Mouse (Mus musculus) CH12.LX (cell line): ENCODE results near the gene Ccl20. TPM values are rescaled to one million over a fixed set of nuclear protein-coding genes. Genes with fewer than 3 reads are reported as not detected.

Experiments
- DNase-seq: peaks from one replicate; pipeline ENCODE4 v3.0.0-alpha.2; 2013; ENCODE audit errors: extremely low read depth
- H3K27ac ChIP-seq: 2 replicates; pipeline ENCODE4 v1.5.1; 2012; ENCODE audit warnings: low read depth, mild to moderate bottlenecking, control low read depth, moderate library complexity; ENCODE audit not compliant: insufficient read depth
- H3K27me3 ChIP-seq: replicated peaks from 2 replicates; pipeline ENCODE3; 2012; ENCODE audit warnings: inconsistent platforms
- H3K36me3 ChIP-seq, 2 experiments: replicated peaks in 1 of 2; 2 replicates each; pipeline versions ENCODE3 to v1.6.1; 2012; ENCODE audit warnings: inconsistent platforms in 1 of 2, low read length in 1 of 2, mild to moderate bottlenecking in 1 of 2, mixed read lengths in 1 of 2, moderate library complexity in 1 of 2; ENCODE audit not compliant: control insufficient read depth in 1 of 2, insufficient read depth in 1 of 2
- H3K4me1 ChIP-seq, 2 experiments: 2 replicates each; pipeline ENCODE4 v1.6.1; 2012; ENCODE audit warnings: inconsistent platforms in 1 of 2, moderate library complexity in 1 of 2; ENCODE audit not compliant: insufficient read depth in 2 of 2, control insufficient read depth in 1 of 2
- H3K4me2 ChIP-seq: 2 replicates; pipeline ENCODE4 v1.6.1; 2012; ENCODE audit warnings: low read depth, mild to moderate bottlenecking, control low read depth; ENCODE audit not compliant: poor library complexity, insufficient read depth, severe bottlenecking
- H3K4me3 ChIP-seq, 3 experiments: fragments of 150-350 bp in 1 of 3; sonication (generic) in 1 of 3; replicated peaks in 1 of 3; 2 replicates each; pipeline versions ENCODE3 to v1.5.1; 2011 to 2012; ENCODE audit warnings: low read depth in 2 of 3, low read length in 2 of 3, mild to moderate bottlenecking in 2 of 3, moderate library complexity in 2 of 3, control low read depth in 1 of 3, improper control_type of control experiment in 1 of 3, inconsistent platforms in 1 of 3, mixed read lengths in 1 of 3; ENCODE audit not compliant: poor library complexity in 1 of 3
- H3K79me2 ChIP-seq: replicated peaks from 2 replicates; pipeline ENCODE4 v1.6.1; 2012; ENCODE audit warnings: mild to moderate bottlenecking, moderate library complexity; ENCODE audit not compliant: control insufficient read depth, poor library complexity, insufficient read depth, severe bottlenecking; ENCODE audit errors: extremely low read depth
- H3K9ac ChIP-seq: 2 replicates; pipeline ENCODE4 v1.6.1; 2012; ENCODE audit warnings: low read depth, mild to moderate bottlenecking, control low read depth, moderate library complexity; ENCODE audit not compliant: insufficient read depth
- H3K9me3 ChIP-seq: replicated peaks from 2 replicates; pipeline ENCODE3; 2012; ENCODE audit warnings: low read length, inconsistent platforms, mixed read lengths
- BHLHE40 ChIP-seq: IDR thresholded peaks from 2 replicates; pipeline ENCODE4 v1.6.1; 2011; ENCODE audit warnings: mild to moderate bottlenecking, low read depth, low read length, improper control_type of control experiment
- ETS1 ChIP-seq: conservative IDR thresholded peaks from 2 replicates; pipeline ENCODE4 v1.6.1; 2012; ENCODE audit warnings: low read depth, mild to moderate bottlenecking, inconsistent platforms, low read length, improper control_type of control experiment, moderate library complexity
- GABPA ChIP-seq: IDR thresholded peaks from 2 replicates; pipeline ENCODE4 v1.6.1; 2012; ENCODE audit warnings: low read depth, low read length, improper control_type of control experiment, inconsistent platforms; ENCODE audit not compliant: insufficient replicate concordance
- HCFC1 ChIP-seq: IDR thresholded peaks from 2 replicates; pipeline ENCODE4 v1.6.1; 2012; ENCODE audit warnings: low read depth, mild to moderate bottlenecking, inconsistent platforms, low read length, improper control_type of control experiment
- IRF4 ChIP-seq: IDR thresholded peaks from 2 replicates; pipeline ENCODE4 v1.6.1; 2014; ENCODE audit warnings: low read depth, mild to moderate bottlenecking, inconsistent platforms, low read length, improper control_type of control experiment
- MAX ChIP-seq: IDR thresholded peaks from 2 replicates; pipeline ENCODE4 v1.6.1; 2011; ENCODE audit warnings: low read length, improper control_type of control experiment
- MYC ChIP-seq: IDR thresholded peaks from 2 replicates; pipeline ENCODE4 v1.6.1; 2011; ENCODE audit warnings: low read depth, mild to moderate bottlenecking, improper control_type of control experiment, low read length
- NELFE ChIP-seq: IDR thresholded peaks from 2 replicates; pipeline ENCODE4 v1.6.1; 2011; ENCODE audit warnings: low read depth, low read length, improper control_type of control experiment
- NRF1 ChIP-seq: IDR thresholded peaks from 2 replicates; pipeline ENCODE4 v1.6.1; 2014; ENCODE audit warnings: low read depth, mild to moderate bottlenecking, inconsistent platforms, low read length, improper control_type of control experiment, moderate library complexity
- RAD21 ChIP-seq: IDR thresholded peaks from 2 replicates; pipeline ENCODE4 v1.6.1; 2011; ENCODE audit warnings: low read depth, mild to moderate bottlenecking, low read length, improper control_type of control experiment, moderate library complexity
- RCOR1 ChIP-seq: conservative IDR thresholded peaks from 2 replicates; pipeline ENCODE4 v1.6.1; 2012; ENCODE audit warnings: low read depth, mild to moderate bottlenecking, inconsistent platforms, low read length, improper control_type of control experiment
- TBP ChIP-seq: conservative IDR thresholded peaks from 2 replicates; pipeline ENCODE4 v1.6.1; 2011; ENCODE audit warnings: low read depth, low read length, improper control_type of control experiment
- USF1 ChIP-seq: IDR thresholded peaks from 2 replicates; pipeline ENCODE4 v1.6.1; 2014; ENCODE audit warnings: low read depth, mild to moderate bottlenecking, inconsistent platforms, low read length, improper control_type of control experiment
- ZC3H11A ChIP-seq: IDR thresholded peaks from 2 replicates; pipeline ENCODE4 v1.6.1; 2012; ENCODE audit warnings: low read depth, mild to moderate bottlenecking, inconsistent platforms, low read length, improper control_type of control experiment
- ZKSCAN1 ChIP-seq: IDR thresholded peaks from 2 replicates; pipeline ENCODE4 v1.6.1; 2012; ENCODE audit warnings: low read depth, inconsistent platforms, low read length, improper control_type of control experiment, borderline replicate concordance
- ZNF384 ChIP-seq: IDR thresholded peaks from 2 replicates; pipeline ENCODE4 v1.6.1; 2012; ENCODE audit warnings: low read depth, low read length, improper control_type of control experiment, inconsistent platforms
- dilution Hi-C: fragments of 300-500 bp; cut with MboI; formaldehyde crosslinking; loops from 2 replicates; pipeline ENCODE4 v1.14.3; 2020; ENCODE audit warnings: low sequenced_read_pairs; ENCODE audit not compliant: extremely low pct_unique_long_range_greater_than_20kb, extremely low pct_ligation_motif_present
- in situ Hi-C: fragments of 300-500 bp; cut with MboI; formaldehyde crosslinking; loops from 3 replicates; pipeline ENCODE4 v1.14.3; 2019; ENCODE audit warnings: low sequenced_read_pairs, low pct_ligation_motif_present, low pct_unique_long_range_greater_than_20kb, mixed read lengths
- polyA plus RNA-seq: library from polyadenylated mRNA; unstranded; fragments of >175 nt; gene quantifications from 2 replicates; pipeline ENCODE4 v1.2.1, GENCODE M21; 2012; ENCODE audit warnings: low read depth; ENCODE audit not compliant: insufficient read length
- total RNA-seq, 2 experiments: library from RNA; depleted of rRNA; stranded (reverse); fragments of 300-350 nt in 1 of 2; fragments of >200 nt in 1 of 2; gene quantifications; 2 replicates each; pipeline ENCODE4 v1.2.3; 2012 to 2014

The Ccl20 gene
- total and polyA plus RNA-seq, 3 experiments: 0.32 to 3.4 TPM; not detected in 1

DNA sequence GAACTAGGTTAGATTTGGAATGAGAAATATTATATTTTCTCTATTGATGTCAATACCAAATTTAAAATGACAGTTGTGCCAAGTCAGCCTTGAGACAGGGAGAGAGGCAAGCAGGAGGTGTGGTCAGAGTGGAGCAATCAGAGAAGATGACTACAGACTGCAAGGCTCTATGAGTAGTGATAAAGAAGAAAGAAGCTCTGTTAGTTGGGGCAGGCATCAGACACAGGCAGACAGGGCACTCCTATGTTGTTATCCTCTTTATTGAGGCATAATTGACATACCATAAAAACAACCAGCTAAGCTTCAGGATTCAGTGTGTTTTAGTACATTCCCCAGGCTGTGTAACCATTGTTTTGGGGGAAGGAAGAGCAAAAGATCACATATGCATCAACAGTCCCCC, 5.6 kb upstream of the Ccl20 start:
- dilution Hi-C loops: no loop called here
- TF ChIP-seq HCFC1: no peak
- TF ChIP-seq ZNF384: no peak
- no peak for TF ChIP-seq ZC3H11A
- no peak for TF ChIP-seq RAD21
- TF ChIP-seq TBP: no peak
- no peak for TF ChIP-seq NRF1
- no peak for TF ChIP-seq IRF4
- no peak for TF ChIP-seq MAX
- TF ChIP-seq NELFE: no peak
- TF ChIP-seq GABPA: no peak
- no peak for TF ChIP-seq ETS1
- TF ChIP-seq, all 38 proteins: peak for 0
- Histone ChIP-seq H3K27ac (no peak overlapping the region), H3K9me3 (no peaks in the 10 kb centered on the region), H3K4me3 (no peak overlapping the region), H3K4me2 (no peak overlapping the region), H3K9ac (no peak overlapping the region), H3K79me2 (no peaks in the 10 kb centered on the region), H3K4me1 (peaks cover 7 to 17% of the 10 kb centered on the region in 2 experiments), H3K36me3 (no peaks in the 10 kb centered on the region), H3K27me3 (no peaks in the 10 kb centered on the region)
- DNase-seq: no peak
- in situ Hi-C loops: no loop called here

DNA sequence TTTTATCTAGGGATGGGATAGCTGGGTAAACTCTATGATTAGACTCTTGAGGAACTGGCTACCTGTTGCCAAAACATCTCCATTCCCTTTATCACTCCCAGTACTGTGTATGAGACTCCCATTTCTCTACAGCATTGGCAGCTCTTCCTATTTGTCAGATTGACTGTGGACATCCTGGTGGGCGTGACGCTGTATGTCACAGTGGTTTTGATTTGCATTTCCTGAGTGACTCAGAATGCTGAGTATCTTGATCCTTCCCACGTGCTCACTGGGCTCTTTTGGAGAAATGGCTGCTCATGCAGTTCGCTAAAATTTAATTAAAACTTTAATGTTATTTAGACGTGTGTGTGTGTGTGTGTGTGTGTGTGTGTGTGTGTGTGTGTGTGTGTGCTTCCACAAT, 4.8 kb upstream of the Ccl20 start:
- no peaks in the 10 kb centered on the region for H3K9me3 ChIP-seq
- H3K4me2 ChIP-seq: no peak overlapping the region
- H3K36me3 ChIP-seq: no peaks in the 10 kb centered on the region
- peak; percentile 47 for DNase-seq
- no peaks in the 10 kb centered on the region for H3K79me2 ChIP-seq
- dilution Hi-C loops: no loop called here
- H3K4me1 ChIP-seq: peaks cover 9 to 20% of the 10 kb centered on the region in 2 experiments
- no peak overlapping the region for H3K27ac ChIP-seq
- in situ Hi-C loops: no loop called here
- TF ChIP-seq ZKSCAN1 (no peak), ZNF384 (no peak), MAX (no peak), RCOR1 (no peak), MYC (peak; percentile 82; the same call in 1 of the 2 replicates), USF1 (no peak), BHLHE40 (peak; percentile 78), ETS1 (no peak)
- H3K4me3 ChIP-seq: no peak overlapping the region
- H3K9ac ChIP-seq: no peak overlapping the region
- no peaks in the 10 kb centered on the region for H3K27me3 ChIP-seq
